Mouse (Mus musculus): ENCODE data around the gene Gtpbp1.

GRCm38 (mm10) chr15:79755977-79756625, 65.5 kb downstream of the Gtpbp1 start:
- TF ChIP-seq POLR2A (IDR thresholded peaks at IDR 0.05; ENCODE audit: borderline replicate concordance, extremely low read depth, insufficient read depth, insufficient read length, poor library complexity, severe bottlenecking): no peak
- TF ChIP-seq CTCF (IDR thresholded peaks at IDR 0.05; ENCODE audit: borderline replicate concordance, extremely low read depth, insufficient read depth, insufficient read length): no peak
